Mouse (Mus musculus) right cerebral cortex, postnatal 4 days (tissue): ENCODE data around the gene Blzf1.

Experiments used
- DNase-seq: peaks from one replicate; pipeline ENCODE4 v3.0.0-alpha.2; 2022

Blzf1 gene

DNA sequence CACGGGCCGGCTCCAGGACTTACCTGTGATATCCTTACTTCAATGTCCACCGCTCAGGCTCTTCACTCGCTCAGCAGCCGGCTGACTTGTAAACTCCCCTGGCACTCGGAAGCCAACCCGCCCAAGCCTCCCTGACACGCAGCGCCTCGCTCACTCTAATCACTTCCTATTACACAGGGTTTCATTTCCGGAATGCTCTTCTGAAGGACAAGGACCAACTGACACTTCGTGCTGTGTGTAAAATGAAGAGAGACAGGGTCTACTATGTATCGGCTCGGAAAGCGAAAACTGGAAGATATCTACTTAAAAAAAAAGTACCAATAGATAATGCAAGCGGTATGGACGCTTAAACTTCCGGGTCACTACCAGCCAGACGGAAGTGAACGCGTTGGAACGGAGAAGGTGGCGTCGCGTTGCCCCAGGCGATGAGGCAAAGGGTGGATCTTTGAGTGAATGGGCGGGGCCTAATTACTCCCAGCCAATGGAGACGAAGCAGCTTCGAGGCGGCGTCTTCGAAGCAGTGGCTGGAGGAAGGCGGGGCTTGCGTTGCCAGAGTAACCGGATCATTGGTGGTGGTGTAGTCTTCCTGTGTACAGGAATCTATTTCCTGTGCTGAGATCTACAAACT is at the start of gene Blzf1:
TSS of gene Blzf1 (minus strand) at position 366 of the 628 bp plus-strand sequence.
- DNase-seq: peak; percentile 97

DNA sequence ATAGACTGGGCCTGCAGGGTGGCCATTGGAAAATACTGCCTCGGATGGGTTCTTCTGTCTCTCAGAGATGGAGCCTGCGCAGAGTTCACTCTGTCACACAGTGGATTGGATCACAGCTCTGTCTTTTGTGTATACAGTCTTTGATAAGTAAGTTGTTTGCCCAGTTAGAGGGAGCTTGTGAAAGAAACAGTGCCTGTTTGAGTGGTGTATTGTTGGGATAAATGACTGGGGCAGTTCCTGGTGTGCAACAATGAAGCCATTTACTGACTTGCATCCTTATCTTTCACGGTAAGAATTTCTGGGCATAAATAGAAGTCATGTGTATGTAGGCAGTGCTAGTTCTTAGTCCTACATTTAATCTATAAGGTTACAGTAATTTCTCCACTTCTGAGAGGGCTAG is 46.2 kb upstream of the Blzf1 start:
- DNase-seq: no peak

DNA sequence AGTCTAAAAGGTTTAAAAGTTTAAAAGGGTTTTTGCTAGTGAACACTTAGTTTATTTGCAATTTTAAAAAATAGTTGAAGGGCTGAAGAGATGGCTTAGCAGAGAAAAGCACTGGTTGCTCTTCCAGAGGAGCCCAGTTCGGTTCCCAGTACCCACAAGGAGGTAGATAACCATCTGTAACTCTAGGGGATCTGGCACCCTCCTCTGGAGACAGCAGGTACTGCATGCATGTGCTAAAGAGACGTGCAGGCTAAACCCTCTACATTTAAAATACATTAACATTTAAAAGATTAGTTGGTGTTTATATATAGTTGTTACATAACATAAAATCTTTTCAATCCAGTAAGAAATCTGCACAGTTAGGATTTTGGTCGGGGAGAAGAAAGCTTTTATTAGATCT is 34.9 kb upstream of the Blzf1 start:
- peak; percentile 31 for DNase-seq

DNA sequence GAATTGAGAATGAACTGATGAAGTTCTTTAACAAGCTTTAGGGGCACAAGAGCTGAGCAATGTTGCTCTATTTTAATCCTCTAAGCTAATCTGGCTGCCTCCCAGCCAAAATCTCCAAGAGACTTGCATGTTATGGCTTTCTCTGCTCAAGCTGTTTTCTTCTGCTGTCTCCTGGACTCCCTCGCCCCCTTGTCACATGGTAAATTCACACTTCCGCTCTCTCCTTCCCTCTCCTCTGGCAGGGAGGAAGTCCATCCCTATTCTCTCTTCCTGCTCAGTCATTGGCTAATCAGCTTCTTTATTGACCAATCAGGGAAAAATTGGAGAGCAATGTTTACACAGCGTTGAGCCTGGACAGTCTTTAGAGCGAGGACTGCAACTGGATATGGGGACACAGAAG is 28.6 kb upstream of the Blzf1 start:
- peak; percentile 41 for DNase-seq

DNA sequence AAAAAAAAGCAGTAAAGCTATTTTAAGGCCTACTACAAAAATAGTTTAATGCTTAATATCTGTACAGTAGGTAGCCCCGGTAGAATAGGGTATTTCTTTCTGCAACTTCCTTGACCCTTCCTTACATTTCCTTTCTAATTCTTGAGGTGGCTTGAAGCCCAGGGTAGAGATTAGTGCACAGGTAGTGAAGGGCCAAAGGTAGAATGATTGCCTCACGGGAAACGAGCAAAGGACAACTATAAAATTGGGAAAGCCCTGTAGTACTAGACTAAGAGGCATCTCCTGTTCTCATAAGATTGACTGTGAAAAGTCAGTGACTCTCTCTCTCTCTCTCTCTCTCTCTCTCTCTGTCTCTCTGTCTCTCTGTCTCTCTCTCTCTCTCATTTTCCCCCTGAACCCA is 28.1 kb upstream of the Blzf1 start:
- no peak for DNase-seq

DNA sequence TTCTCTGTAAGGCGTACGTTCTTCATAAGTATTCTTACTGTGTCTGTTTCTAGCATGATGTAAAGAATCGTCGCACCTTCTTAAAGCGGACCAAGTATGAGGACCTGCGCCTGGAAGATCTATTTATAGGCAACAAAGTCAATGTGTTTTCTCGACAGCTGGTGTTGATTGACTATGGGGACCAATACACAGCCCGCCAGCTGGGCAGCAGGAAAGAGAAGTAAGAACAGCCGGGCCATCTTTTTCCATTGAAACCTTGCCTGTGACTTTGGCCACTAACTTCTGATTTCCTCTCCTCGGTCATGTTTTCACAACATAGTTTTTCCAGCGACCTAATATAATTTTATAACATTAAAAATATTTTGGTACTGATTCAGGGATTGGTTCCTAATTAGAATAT is 25.3 kb upstream of the Blzf1 start:
- DNase-seq: no peak

DNA sequence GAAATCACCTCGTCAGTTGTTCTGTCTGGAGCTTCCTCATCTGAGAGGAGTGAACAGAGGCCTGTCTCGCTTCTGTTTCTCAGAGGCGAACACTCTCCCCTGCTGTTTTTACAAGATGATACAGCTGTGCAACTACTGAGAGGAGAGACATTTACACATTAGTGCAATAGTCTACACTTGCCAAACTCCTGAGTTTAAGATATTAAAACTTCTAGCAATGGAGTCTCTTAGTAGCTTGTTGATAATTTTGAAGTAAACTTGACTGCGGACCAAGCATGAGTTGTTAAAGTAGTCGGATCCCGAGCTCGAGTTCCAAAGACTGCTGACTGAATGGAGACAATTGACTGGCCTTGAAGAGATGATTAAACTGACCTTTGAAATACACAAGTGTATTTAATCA is 20.5 kb upstream of the Blzf1 start:
- DNase-seq: no peak

DNA sequence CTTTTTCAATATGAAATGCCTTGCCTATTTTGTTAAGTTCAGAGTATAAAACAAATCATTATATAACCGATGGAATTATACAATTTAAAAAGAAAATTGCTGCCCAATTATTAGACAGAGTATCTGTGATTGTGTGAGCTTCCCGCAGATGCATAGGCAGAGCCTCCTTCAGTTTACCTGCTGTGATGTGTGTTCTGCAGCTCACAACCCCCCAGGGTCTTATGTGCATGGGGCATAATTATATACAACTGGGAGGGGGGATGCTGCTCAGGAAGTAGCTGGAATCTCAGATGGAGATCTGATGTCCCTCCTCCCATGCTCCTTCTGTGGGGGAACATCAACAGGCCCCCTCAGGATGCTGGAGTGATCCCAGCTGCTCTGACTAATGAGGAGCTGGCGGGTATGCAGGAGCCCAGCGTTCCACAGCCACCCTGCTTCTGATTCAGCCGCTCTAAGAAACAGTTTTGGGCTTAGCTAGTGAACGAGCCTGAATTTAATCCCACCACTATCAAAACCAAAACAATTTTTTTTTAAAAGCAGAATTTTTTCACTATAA is 19.4 kb upstream of the Blzf1 start:
- DNase-seq: peak; percentile 23

DNA sequence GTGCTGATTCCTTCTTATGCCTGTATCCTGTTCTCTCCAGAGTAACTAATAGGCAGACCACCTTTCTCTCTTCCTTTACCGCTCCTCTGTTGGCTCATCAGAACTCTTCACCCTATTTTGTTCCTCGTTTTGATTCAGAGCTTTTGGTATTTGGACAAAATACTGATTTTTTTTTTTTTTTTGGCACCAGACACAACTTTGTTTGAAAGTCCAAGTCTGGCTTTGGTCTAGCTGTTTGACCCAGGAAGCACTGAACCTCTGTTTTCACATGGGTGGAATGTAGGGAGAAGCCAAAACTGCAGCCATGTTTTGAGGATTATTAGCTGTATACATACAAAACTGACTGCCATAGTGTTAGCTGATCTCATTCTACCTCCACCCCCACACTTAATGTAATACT is 17.6 kb upstream of the Blzf1 start:
- no peak for DNase-seq

DNA sequence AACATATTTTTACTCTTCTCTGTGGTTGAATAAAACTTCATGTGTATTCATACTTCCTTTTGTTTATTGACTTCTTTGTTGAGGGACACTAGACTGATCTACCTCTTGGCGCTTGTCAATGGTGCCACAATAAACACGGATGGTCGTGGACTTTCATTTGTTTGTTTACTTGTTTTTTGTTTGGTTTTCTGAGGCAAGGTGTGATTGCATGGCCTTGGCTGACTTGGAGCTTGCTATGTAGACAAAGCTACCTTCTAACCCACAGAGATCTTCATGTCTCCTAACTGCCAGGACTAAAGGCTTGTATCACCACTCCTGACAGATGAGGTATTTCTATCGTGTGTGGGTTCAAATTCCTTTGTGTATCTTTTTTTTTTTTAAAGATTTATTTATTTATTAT is 16.9 kb upstream of the Blzf1 start:
- no peak for DNase-seq

DNA sequence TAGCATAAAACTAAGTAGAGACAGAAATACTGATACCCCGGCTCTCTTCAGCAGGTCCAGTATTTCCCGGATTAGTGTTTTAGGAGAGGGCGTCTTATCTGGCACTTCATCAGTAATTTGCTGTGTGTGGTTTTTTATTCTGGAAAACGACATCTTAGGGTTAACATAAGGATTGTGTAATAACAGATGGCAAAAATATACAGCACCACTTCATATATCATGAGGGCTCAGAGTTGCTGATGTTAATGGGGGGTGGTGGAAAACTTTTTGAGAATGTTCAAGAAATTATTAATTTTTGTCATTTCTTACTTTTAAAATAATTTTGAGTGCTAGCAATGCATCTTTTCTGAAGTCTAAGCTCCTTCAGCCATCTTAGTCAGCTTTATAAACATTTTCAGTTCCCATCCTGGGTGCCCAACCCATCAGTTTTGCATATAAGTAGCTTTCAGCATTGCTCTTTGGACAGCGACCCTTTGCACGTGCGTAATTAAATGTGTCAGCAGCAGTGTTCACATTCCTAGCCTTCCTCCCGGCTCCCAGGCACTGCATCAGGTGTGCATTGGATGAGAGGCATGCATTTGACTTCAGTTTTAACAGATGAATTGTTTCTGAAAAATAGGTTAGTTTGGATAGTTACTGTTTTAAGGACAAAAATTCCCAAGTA is 15.8 kb upstream of the Blzf1 start:
- no peak for DNase-seq

DNA sequence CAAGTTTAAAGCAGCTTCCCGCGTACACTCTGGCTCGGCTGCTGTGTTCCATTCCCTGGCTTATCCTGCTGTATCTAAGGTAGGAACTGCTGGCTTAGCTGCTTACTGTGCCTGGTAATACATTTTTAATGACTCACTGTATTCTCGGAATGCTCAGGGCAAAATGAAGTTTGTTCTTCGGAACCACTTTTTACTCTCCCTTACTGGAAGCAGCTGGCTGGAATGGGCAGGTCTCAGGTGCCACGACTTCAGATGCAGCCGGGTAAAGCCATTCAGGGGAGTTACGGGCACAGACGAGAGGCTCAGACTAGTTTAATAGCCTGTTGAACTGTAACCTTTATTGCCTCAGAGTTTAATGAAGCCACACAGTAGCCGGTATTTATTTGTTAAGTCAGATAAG is 14.1 kb upstream of the Blzf1 start:
- DNase-seq: no peak

DNA sequence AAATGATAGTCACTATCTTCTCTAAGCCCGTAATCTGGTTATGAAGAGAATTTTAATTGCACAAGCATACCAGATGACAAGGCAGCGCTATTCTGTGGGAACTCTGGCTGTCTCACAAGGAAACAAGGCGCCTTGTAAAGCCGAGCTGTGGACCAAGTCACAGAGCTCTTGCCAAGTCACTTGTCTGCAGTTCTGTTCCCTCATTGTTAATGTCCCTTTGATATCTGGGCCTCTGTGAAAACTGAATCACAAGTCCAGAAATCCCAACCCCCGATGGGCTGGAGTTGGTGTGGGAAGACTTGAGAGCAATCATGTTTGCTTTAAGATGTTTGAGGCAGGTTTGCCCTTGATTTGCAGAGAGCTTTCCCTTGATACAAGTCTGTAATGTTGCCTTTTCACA is 13.4 kb upstream of the Blzf1 start:
- DNase-seq: peak; percentile 21

DNA sequence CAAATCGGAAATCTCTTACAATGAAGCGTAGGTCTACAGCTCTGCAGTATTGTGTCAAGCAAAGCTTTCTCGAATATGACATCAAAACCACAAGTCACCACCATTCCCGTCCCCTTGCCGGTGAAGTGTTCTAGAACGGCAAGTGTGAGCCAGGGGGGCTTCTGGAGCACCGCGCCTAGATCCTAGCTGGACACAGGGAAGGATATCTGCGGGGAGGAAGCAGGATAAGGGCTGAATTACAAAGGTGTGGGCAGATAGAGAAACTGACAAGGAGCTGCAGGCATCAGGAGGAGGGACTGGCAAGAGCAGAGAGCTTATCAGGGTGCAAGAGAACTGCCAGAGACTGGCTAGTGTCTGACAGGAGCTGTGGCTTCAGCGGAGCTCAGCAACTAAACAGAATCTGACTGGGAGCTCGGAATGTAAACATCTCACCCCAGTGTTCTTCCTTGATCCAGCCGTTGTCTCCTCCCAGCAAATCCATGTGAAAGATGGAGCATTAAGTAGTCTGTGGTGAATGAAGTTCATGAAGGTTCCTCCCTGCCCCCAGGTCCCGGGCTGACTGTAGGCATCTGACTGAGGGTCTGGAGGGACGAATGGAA is 12.4 kb upstream of the Blzf1 start:
- no peak for DNase-seq

DNA sequence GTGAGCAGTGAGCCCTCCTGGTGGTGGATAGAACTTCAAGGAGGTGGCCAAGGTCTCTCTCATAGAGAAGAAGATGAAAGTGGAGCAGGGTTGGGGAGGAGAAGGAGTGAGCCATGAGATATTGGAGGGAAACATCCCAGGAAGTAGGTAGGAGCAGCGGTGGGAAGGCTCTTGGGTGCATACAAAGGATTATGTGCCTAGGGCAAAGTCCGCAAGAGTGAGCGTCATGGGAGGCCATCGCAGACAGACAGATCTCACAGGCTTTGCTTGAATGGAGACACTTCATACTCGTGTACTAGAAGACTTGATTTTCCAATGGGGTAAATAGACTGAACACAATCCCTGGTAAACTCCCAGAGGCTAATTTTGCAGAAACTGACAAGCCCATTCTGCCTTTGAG is 11.2 kb upstream of the Blzf1 start:
- DNase-seq: no peak

DNA sequence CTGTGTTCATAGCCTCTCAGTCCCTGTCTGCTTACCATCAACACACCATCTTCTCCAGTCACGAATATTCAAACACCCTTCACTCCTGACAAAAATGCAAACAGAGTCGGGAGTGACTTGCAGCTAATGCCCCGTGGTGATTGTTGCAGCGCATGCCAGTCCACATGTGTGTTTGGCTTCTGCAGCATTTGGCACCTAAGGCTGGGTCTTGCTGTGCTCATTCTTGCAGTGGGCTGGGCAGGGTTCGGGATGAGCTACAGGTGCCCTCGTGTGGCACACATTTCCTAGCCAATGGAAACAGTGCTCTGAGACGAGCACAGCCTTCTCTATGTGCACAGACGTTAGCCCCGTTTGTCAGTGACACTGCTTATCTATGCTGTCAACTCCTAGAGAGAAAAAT is 10.0 kb upstream of the Blzf1 start:
- no peak for DNase-seq

DNA sequence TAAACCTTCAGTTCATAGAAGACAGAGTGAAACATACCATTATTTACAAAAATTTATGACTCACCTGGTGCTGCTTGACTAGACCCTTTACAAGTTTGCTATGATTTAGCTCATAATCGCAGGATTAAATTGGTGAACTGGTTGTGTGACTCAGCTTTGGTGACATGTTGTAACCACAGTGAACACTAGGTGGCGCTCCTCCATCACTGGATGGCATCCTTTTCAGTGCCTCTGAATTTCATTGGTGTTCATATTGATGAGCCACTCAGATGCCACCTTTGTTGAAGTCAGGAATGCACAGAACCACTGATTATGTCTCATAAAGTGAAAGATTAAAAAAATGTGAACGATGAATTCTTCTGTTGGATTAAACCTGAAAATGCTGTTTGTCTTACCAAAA is 9.4 kb upstream of the Blzf1 start:
- peak; percentile 93 for DNase-seq

DNA sequence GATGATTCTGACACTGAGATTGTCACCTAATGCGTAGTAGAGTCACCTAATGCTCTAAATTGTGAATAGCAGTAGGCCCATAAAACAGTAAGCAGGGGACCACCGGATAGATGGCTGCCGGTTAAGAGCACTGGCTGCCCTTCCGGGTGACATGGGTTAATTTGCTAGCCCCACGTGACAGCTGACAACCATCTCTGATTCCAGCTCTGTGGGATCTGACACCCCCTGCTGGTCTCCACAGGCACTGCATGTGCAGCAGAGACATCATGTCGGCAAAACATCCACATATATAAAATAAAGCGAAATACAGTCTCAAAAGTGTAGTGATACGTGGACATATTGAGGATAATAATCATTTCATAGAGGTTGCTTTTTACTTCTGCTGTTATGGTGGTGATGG is 8.0 kb upstream of the Blzf1 start:
- DNase-seq: peak; percentile 60

DNA sequence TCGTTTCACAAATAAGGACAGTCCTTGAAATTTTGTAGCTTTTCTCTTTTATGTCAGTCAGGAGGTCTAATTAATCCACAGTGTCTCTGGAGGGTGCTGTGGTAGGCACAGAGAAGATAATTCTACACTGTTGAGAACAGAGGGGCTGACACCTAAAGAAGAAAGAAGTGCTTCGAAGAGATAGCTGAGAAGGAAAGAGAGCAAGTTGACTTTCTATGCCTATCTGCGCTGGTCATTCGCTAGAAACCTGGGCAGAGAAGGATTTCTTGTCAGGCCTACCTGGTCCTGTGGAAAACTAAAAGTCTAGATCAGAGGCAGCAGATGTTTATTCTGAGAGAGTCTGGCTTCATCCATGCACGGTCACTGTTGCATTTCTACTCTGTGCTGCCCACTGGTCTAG is 6.8 kb upstream of the Blzf1 start:
- no peak for DNase-seq

DNA sequence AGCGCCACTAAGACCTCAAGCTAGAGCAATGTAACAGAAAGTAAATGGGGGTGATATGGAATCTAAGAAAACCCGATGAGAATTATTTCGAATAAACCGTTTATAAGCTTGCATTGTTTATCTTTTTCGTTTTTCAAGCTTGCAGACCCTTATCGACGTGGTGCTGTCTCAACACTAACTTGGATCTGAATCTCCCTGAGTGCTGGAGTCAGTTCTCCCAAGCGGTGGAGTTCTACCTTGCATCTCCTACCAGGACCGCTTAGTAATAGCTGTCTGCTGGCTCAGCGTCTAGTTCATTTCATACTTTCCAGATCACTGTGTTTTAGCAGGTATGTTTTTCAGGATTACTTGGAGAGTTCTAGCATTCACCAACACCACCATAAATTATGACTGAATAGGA is 633 bp upstream of the Blzf1 start:
- DNase-seq: no peak

DNA sequence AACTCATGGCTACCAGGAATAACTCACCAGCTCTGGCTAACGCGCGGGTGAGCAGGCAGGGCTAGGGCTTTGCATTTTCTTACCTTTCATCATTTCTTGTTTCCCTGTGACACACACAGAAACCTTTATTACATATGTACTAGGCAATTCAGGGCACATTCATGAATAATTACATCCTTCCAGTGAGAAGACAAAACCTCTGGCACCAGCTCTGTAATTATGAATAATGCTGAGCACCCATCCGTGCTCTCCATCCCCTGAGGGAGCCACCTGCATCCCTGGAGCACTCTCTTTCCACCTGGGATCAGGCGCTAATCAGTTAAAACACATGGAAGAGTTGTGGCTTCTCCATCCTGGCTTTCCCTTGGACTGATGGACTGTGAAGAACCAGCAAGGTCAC is 3.5 kb downstream of the Blzf1 start, which contains the start of gene Nme7:
TSS of gene Nme7 (plus strand) at position 301 of the 400 bp plus-strand sequence.
- no peak for DNase-seq

DNA sequence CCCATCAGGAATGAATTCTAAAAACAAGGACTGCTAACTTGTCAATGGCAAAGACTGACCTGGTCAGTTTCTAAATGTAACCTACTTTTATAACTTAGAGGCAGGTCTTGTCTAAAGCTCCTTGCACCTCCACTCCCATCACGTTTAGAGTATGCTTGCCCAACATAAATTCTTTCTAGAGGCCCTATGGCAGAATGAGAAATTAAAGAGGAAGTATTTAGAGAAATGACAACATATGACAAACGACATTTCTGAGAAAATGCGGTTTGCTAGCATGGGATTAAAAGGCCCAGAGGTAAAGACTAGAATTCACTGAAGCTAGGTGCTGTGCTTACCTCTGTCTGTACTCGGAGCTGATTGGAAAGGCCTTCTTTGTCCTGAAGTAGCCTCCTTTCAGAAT is 5.3 kb downstream of the Blzf1 start:
- no peak for DNase-seq

DNA sequence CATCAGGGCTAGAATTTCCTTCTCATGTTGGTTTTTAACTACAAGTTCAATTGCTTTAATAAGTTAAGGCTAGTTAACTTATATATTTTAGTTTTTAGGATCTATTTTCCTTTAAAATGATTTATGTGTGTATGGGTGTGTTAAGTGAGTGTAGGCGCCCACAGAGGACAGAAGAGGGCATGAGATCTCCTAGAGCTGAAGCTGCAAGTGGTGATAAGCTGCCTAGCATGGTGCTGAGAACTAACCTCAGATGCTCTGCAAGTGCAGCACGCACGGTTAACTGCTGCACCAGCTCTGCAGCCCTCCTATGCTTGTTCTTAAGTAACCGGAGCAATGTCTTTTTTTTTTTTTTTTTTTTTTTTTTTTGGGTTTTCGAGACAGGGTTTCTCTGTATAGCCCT is 10.8 kb downstream of the Blzf1 start:
- no peak for DNase-seq

DNA sequence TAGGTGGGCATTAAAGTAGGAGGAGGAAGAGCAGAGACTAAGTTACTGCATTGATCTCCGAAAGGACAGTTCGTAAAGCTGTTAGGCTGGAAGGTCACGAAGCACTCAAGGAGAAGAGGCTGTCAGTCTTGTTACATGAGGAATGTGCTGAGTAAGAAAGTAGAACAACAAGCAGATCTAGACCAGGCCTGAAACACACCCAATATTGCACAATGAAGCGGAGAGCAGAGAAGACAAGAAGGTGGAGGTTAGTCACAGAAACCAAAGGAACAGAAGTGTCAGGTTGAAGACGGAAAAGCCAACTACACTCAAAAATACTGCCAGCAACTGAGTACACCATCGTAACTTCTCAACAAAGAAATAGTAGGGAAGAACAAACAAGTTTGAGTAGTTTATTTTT is 13.2 kb downstream of the Blzf1 start:
- no peak for DNase-seq
